26 mouse cellular contexts compared by ENCODE assay signal in the genomic region with DNA sequence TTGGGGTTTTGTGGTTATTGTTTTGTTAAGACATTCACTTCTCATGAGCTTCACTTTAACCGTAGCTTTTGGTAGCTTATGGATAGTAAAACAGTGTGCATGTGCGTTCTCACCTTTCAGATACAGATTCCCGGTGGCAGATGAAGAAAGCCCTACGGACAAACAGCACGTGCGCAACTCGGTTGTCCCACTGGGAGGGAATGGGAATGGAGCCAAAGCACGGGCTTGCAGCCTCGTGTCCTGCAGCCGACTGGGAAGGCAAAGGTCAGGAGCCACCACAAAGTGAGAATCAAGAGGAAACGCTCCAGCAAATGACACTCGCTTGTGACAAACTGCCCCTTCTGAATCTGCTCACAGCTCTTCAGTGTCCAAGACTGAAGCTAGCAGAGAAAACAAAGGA. TPM values are rescaled to one million over a fixed set of nuclear protein-coding genes. Genes with fewer than 3 reads are reported as not detected.
A peak's percentile ranks its signal among the peaks of the same experiment; 100 is the strongest.
DNase-seq lines count a peak whose midpoint lies in the region; ATAC-seq lines count a peak whose summit lies in the region.
"Had no signal": no experiment of that assay in that cellular context is flagged by ENCODE, and none has a peak within 500 bp of the region (broad histone marks: within the 10 kb centered on the region; RNA-seq: fewer than 3 reads in every experiment).

No protein-coding gene starts in this region.

- no peak overlapping the region for H3K4me2 ChIP-seq in kidney, embryonic 15.5 days
- no peak overlapping the region for H3K4me2 ChIP-seq in midbrain, embryonic 13.5 days (replicated peaks)
- H3K4me2 ChIP-seq: embryonic facial prominence, embryonic 12.5 days; embryonic facial prominence, embryonic 15.5 days; heart, embryonic 13.5 days; hindbrain, embryonic 15.5 days had no signal

- DNase-seq in adrenal gland, postnatal 10 days = peak; percentile 42
- DNase-seq in adrenal gland, adult (ENCODE audit: inconsistent age in 2 of 2, low spot score in 1 of 2) = no peak
- peak; percentile 59 for DNase-seq in kidney, adult 18-20 months
- DNase-seq in kidney, adult 9 months = peak; percentile 77
- DNase-seq in kidney, postnatal 25 days = peak; percentile 57 to 59
- DNase-seq in neural tube, embryonic 10.5 days (ENCODE audit: extremely low spot score, low spot score) = no peak
- DNase-seq: adrenal gland, postnatal 14 days; cerebellum, adult 11 months; cerebellum, adult 2 months; cerebellum, adult 9-11 months; cerebellum, postnatal 25 days; forebrain, postnatal 0 days; gastrocnemius, adult 2 months; gastrocnemius, postnatal 14 days; heart, adult 2 months; heart, postnatal 14 days; heart, postnatal 4 days had no signal

- no peak overlapping the region for H3K9ac ChIP-seq in kidney, embryonic 15.5 days
- no peak overlapping the region for H3K9ac ChIP-seq in midbrain, embryonic 13.5 days (replicated peaks)
- H3K9ac ChIP-seq: embryonic facial prominence, embryonic 12.5 days; embryonic facial prominence, embryonic 15.5 days; forebrain, postnatal 0 days; heart, embryonic 13.5 days; hindbrain, embryonic 15.5 days had no signal

- 88% methylated on average over 12 of the region's 12 CpGs for WGBS in kidney, embryonic 15.5 days
- WGBS in midbrain, embryonic 13.5 days = 94% methylated on average over 12 of the region's 12 CpGs

- ATAC-seq in kidney, embryonic 15.5 days (replicated peaks; ENCODE audit: low FRiP score) = no peak
- ATAC-seq in midbrain, embryonic 13.5 days = no peak
- ATAC-seq: activated CD4-positive, CD25-positive, alpha-beta regulatory T cell, adult 4 months; forebrain, embryonic 14.5 days; forebrain, postnatal 0 days had no signal

- H3K36me3 ChIP-seq in kidney, embryonic 15.5 days = peaks cover 92% of the 10 kb centered on the region
- peaks cover 87% of the 10 kb centered on the region for H3K36me3 ChIP-seq in midbrain, embryonic 13.5 days

- H3K27me3 ChIP-seq in kidney, embryonic 15.5 days = no peaks in the 10 kb centered on the region
- H3K27me3 ChIP-seq in midbrain, embryonic 13.5 days = no peaks in the 10 kb centered on the region
- H3K27me3 ChIP-seq: embryonic facial prominence, embryonic 12.5 days; embryonic facial prominence, embryonic 15.5 days; heart, embryonic 13.5 days; hindbrain, embryonic 15.5 days had no signal

- no peaks in the 10 kb centered on the region for H3K9me3 ChIP-seq in kidney, embryonic 15.5 days (replicated peaks)
- H3K9me3 ChIP-seq in midbrain, embryonic 13.5 days = no peaks in the 10 kb centered on the region
- H3K9me3 ChIP-seq: embryonic facial prominence, embryonic 12.5 days; embryonic facial prominence, embryonic 15.5 days; hindbrain, embryonic 15.5 days had no signal

- H3K4me3 ChIP-seq in kidney, embryonic 15.5 days (replicated peaks) = no peak overlapping the region
- no peak overlapping the region for H3K4me3 ChIP-seq in midbrain, embryonic 13.5 days (replicated peaks)
- H3K4me3 ChIP-seq: embryonic facial prominence, embryonic 12.5 days; embryonic facial prominence, embryonic 15.5 days; gastrocnemius, adult 2 months; heart, adult 2 months; heart, embryonic 10.5 days; heart, embryonic 13.5 days; hindbrain, embryonic 15.5 days had no signal

- no peak overlapping the region for H3K27ac ChIP-seq in kidney, embryonic 15.5 days
- H3K27ac ChIP-seq in midbrain, embryonic 13.5 days = no peak overlapping the region
- H3K27ac ChIP-seq: embryonic facial prominence, embryonic 12.5 days; embryonic facial prominence, embryonic 15.5 days; gastrocnemius, adult 2 months; heart, adult 2 months; heart, embryonic 10.5 days; heart, embryonic 13.5 days; hindbrain, embryonic 15.5 days had no signal

- no peaks in the 10 kb centered on the region for H3K4me1 ChIP-seq in kidney, embryonic 15.5 days
- H3K4me1 ChIP-seq in midbrain, embryonic 13.5 days (replicated peaks) = no peaks in the 10 kb centered on the region
- H3K4me1 ChIP-seq: embryonic facial prominence, embryonic 12.5 days; embryonic facial prominence, embryonic 15.5 days; heart, embryonic 10.5 days; heart, embryonic 13.5 days; hindbrain, embryonic 15.5 days had no signal

RNA-seq across cellular contexts. Expression of gene Zfp790, which starts 12.1 kb away (rescaled TPM):
- 10 to 100 TPM; 12.9 to 19.8 TPM for total RNA-seq in adrenal gland, postnatal 10 days (2021)
- polyA plus RNA-seq in kidney, embryonic 15.5 days (2015; fragmentation: Nextera tagmentation; extraction: Ambion mirVana) = 13.4 and 13.9 TPM in 2 replicates
- polyA plus RNA-seq in midbrain, embryonic 13.5 days (2015; fragmentation: Nextera tagmentation; extraction: Ambion mirVana) = 29.7 and 29.9 TPM in 2 replicates

RNA-seq across cellular contexts. Expression of gene Zfp940, which starts 25.5 kb away (rescaled TPM):
- total RNA-seq in adrenal gland, postnatal 10 days (2021) = 1 to 10 TPM in 1 of 2 experiments, under 1 TPM in 1; 0.87 to 1.2 TPM
- 5.4 and 6.7 TPM in 2 replicates for polyA plus RNA-seq in kidney, embryonic 15.5 days (2015; fragmentation: Nextera tagmentation; extraction: Ambion mirVana)
- 12.8 and 14.4 TPM in 2 replicates for polyA plus RNA-seq in midbrain, embryonic 13.5 days (2015; fragmentation: Nextera tagmentation; extraction: Ambion mirVana)

RNA-seq across cellular contexts. Expression of gene Zfp420, which starts 31.8 kb away (rescaled TPM):
- 1 to 10 TPM; 3.6 to 4.3 TPM for total RNA-seq in adrenal gland, postnatal 10 days (2021)
- polyA plus RNA-seq in kidney, embryonic 15.5 days (2015; fragmentation: Nextera tagmentation; extraction: Ambion mirVana) = 7.5 and 7.8 TPM in 2 replicates
- 18.3 and 19.9 TPM in 2 replicates for polyA plus RNA-seq in midbrain, embryonic 13.5 days (2015; fragmentation: Nextera tagmentation; extraction: Ambion mirVana)

RNA-seq across cellular contexts. Expression of gene Zfp30, which starts 44.2 kb away (rescaled TPM):
- total RNA-seq in adrenal gland, postnatal 10 days (2021) = 1 to 10 TPM; 3.0 to 4.8 TPM
- polyA plus RNA-seq in kidney, embryonic 15.5 days (2015; fragmentation: Nextera tagmentation; extraction: Ambion mirVana) = 7.1 and 8.1 TPM in 2 replicates
- polyA plus RNA-seq in midbrain, embryonic 13.5 days (2015; fragmentation: Nextera tagmentation; extraction: Ambion mirVana) = 14.2 and 14.9 TPM in 2 replicates

RNA-seq across cellular contexts. Expression of gene Zfp84, which starts 59.6 kb away (rescaled TPM):
- total RNA-seq in adrenal gland, postnatal 10 days (2021) = 10 to 100 TPM; 13.9 to 14.2 TPM
- polyA plus RNA-seq in kidney, embryonic 15.5 days (2015; fragmentation: Nextera tagmentation; extraction: Ambion mirVana) = 13.1 and 14.0 TPM in 2 replicates
- polyA plus RNA-seq in midbrain, embryonic 13.5 days (2015; fragmentation: Nextera tagmentation; extraction: Ambion mirVana) = 17.7 and 19.0 TPM in 2 replicates

Comparison
In these comparisons a context has a peak if more than half of its experiments do, and no peak if none do; other contexts are left out.
1. DNase-seq: peak in adrenal gland, postnatal 10 days (single experiment), kidney, adult 18-20 months (single experiment), kidney, adult 9 months (single experiment) and kidney, postnatal 25 days (2 of 2); none in adrenal gland, adult (0 of 2) and neural tube, embryonic 10.5 days (single experiment).